Mouse (Mus musculus): Measurements from ENCODE around the gene Frrs1l.

- TF ChIP-seq CTCF (IDR thresholded peaks at IDR 0.05; ENCODE audit: low read depth) (no peak), EP300 (IDR thresholded peaks at IDR 0.05; ENCODE audit: low read depth) (no peak)
These were observed 46.9 kb downstream of the Frrs1l start for GRCm38 (mm10) chr4:56943258-56943657.

Measured in liver, postnatal 0 days (tissue).